8 mouse cellular contexts compared by ENCODE assay signal in the genomic region with DNA sequence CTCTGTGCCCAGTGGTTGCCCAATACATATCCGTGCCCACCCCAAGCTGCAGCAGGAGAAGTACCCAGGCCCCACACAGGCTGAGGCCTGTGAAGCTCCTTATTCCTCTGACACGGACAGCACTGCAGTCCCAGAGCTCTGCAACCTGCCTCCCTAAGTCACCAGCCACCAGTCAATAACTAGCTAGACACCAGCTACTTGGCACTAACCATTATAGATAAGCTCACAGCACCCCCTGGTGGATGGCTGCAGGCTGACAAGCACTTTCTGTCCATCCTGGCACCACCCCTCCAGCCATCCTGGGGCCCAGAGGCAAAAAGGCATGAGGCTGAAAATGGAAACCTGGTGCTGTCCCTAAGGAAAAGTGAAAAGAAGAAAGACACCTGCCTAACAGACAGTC. TPM values are rescaled to one million over a fixed set of nuclear protein-coding genes. Genes with fewer than 3 reads are reported as not detected.
DNase-seq lines count a peak whose midpoint lies in the region; ATAC-seq lines count a peak whose summit lies in the region.

No protein-coding gene starts in this region.

- intact Hi-C loops in heart, postnatal 36 days (cut with DNase I): loop anchor here (1.0 to 10.0 kb wide), 6 partner anchors 113 to 646 kb away; a partner anchor contains a TSS

- ATAC-seq in lung, embryonic 16.5 days (ENCODE audit: low read depth): peak; percentile 51; the same call in 1 of the 2 replicates

- no peaks in the 10 kb centered on the region for H3K36me3 ChIP-seq in forebrain, embryonic 10.5 days (replicated peaks)
- no peaks in the 10 kb centered on the region for H3K36me3 ChIP-seq in lung, embryonic 16.5 days (ENCODE audit: control insufficient read depth, insufficient read depth, low read length)

- no peak overlapping the region for H3K4me3 ChIP-seq in forebrain, embryonic 10.5 days
- no peak overlapping the region for H3K4me3 ChIP-seq in lung, embryonic 16.5 days (ENCODE audit: low read length)

- peaks cover 18% of the 10 kb centered on the region for H3K4me1 ChIP-seq in forebrain, embryonic 10.5 days
- H3K4me1 ChIP-seq in lung, embryonic 16.5 days (replicated peaks; ENCODE audit: control insufficient read depth, insufficient read depth, low read length): peaks cover 9% of the 10 kb centered on the region

- WGBS in forebrain, embryonic 10.5 days: 51% methylated on average over 2 of the region's 2 CpGs
- 35% methylated on average over 2 of the region's 2 CpGs for WGBS in lung, embryonic 16.5 days

- no peak overlapping the region for H3K4me2 ChIP-seq in lung, embryonic 16.5 days (ENCODE audit: low read depth, low read length)

- DNase-seq in ES-CJ7 (ENCODE audit: low read depth, low spot score): peak; percentile 85
- peak; percentile 37 for DNase-seq in c-Kit-negative CD71-positive TER-119-positive erythroid progenitor cells, embryonic 14.5 days (ENCODE audit: low read depth, low spot score)
- peak; percentile 86 for DNase-seq in forebrain, embryonic 10.5 days (ENCODE audit: extremely low spot score, low spot score)
- DNase-seq in heart, postnatal 36 days: peak; percentile 87 to 89
- peak; percentile 95 for DNase-seq in layer of hippocampus, adult 11-12 months (ENCODE audit: low spot score)
- peak; percentile 86 for DNase-seq in ovary, postnatal 36 days (ENCODE audit: low spot score)
- peak; percentile 78 for DNase-seq in thymus, postnatal 14 days

- no peak overlapping the region for H3K27ac ChIP-seq in forebrain, embryonic 10.5 days
- H3K27ac ChIP-seq in lung, embryonic 16.5 days (ENCODE audit: low read length): no peak overlapping the region

- no peaks in the 10 kb centered on the region for H3K9me3 ChIP-seq in forebrain, embryonic 10.5 days
- H3K9me3 ChIP-seq in lung, embryonic 16.5 days (ENCODE audit: control insufficient read depth, low read length): no peaks in the 10 kb centered on the region

- 0 out of 2 replicates have a peak, but pooled peaks cover 3% of the 10 kb centered on the region for H3K27me3 ChIP-seq in forebrain, embryonic 10.5 days (ENCODE audit: poor library complexity, severe bottlenecking)
- H3K27me3 ChIP-seq in lung, embryonic 16.5 days (ENCODE audit: control insufficient read depth, insufficient read depth, low read depth, low read length): no peaks in the 10 kb centered on the region

- no peak overlapping the region for H3K9ac ChIP-seq in lung, embryonic 16.5 days (ENCODE audit: low read length)

RNA-seq across cellular contexts. Expression of a gene that starts 28.6 kb away (rescaled TPM):
- 5.8 and 6.1 TPM in 2 replicates for polyA plus RNA-seq in forebrain, embryonic 10.5 days (2016; fragmentation: Nextera tagmentation; extraction: Ambion mirVana)
- total RNA-seq in heart, postnatal 36 days (2021): 1 to 10 TPM; 3.2 to 4.7 TPM
- polyA plus RNA-seq in lung, embryonic 16.5 days (2015; fragmentation: Nextera tagmentation; extraction: Ambion mirVana): 6.3 and 6.5 TPM in 2 replicates

RNA-seq across cellular contexts. Expression of a gene that starts 48.1 kb away (rescaled TPM):
- polyA plus RNA-seq in forebrain, embryonic 10.5 days (2016; fragmentation: Nextera tagmentation; extraction: Ambion mirVana): 2.0 and 2.4 TPM in 2 replicates
- total RNA-seq in heart, postnatal 36 days (2021): not detected
- polyA plus RNA-seq in lung, embryonic 16.5 days (2015; fragmentation: Nextera tagmentation; extraction: Ambion mirVana): 4.6 and 5.1 TPM in 2 replicates

RNA-seq across cellular contexts. Expression of a gene that starts 49.8 kb away (rescaled TPM):
- polyA plus RNA-seq in forebrain, embryonic 10.5 days (2016; fragmentation: Nextera tagmentation; extraction: Ambion mirVana): 68.1 and 70.3 TPM in 2 replicates
- total RNA-seq in heart, postnatal 36 days (2021): 10 to 100 TPM; 38.2 to 41.8 TPM
- 49.9 and 52.7 TPM in 2 replicates for polyA plus RNA-seq in lung, embryonic 16.5 days (2015; fragmentation: Nextera tagmentation; extraction: Ambion mirVana)

Comparison
In these comparisons a context has a peak if more than half of its experiments do, and no peak if none do; other contexts are left out.
1. DNase-seq: peak in every context shown above with its lines; median percentile 95 in layer of hippocampus, adult 11-12 months; 88 in heart, postnatal 36 days; 86 in forebrain, embryonic 10.5 days; 86 in ovary, postnatal 36 days; 85 in ES-CJ7; 78 in thymus, postnatal 14 days; 37 in c-Kit-negative CD71-positive TER-119-positive erythroid progenitor cells, embryonic 14.5 days.